In the genomic region with DNA sequence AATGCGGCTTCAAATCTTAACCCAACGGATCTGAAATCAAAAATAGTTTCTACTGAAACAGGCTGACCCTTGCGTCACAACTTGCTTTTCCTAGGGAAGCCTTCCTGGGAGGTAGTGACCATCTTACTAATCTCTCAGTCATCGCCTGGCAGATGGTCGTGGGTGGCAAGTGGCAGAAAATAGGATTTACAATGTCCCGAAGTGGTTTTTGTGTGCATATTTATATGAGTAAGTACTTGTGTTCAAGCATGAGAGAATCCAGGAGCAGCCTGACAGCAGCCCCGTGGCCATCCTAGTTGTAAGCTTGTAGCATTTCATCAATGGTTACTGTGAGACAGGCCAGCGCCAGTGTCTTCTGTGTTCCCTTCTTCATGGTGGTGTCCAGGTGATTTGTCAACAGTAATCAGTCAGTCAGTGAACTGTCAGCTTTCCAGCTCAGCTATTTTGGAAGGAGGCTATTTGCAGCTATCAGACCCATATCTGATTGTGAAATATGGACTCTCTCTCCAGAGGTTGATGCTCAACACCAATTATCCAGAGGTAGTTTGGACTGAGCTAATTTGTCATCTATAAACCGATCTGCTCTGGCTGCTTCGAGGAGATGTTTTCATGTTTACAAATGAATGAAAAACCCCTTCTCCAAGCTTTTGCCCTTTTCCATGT, we compare ENCODE assay signal across 16 mouse cellular contexts. TPM values are rescaled to one million over a fixed set of nuclear protein-coding genes. Genes with fewer than 3 reads are reported as not detected.
A peak's percentile ranks its signal among the peaks of the same experiment; 100 is the strongest.
DNase-seq lines count a peak whose midpoint lies in the region; ATAC-seq lines count a peak whose summit lies in the region.
"Had no signal": no experiment of that assay in that cellular context is flagged by ENCODE, and none has a peak within 500 bp of the region (broad histone marks: within the 10 kb centered on the region; RNA-seq: fewer than 3 reads in every experiment).

No protein-coding gene starts in this region.

- no peak overlapping the region for H3K27ac ChIP-seq in forebrain, embryonic 15.5 days (replicated peaks)
- H3K27ac ChIP-seq: forebrain, embryonic 13.5 days; liver, embryonic 12.5 days; midbrain, embryonic 15.5 days; neural tube, embryonic 13.5 days; stomach, postnatal 0 days had no signal

- H3K9ac ChIP-seq in forebrain, embryonic 15.5 days (replicated peaks), result no peak overlapping the region
- H3K9ac ChIP-seq: forebrain, embryonic 13.5 days; liver, embryonic 12.5 days; midbrain, embryonic 15.5 days; neural tube, embryonic 13.5 days had no signal

- no peaks in the 10 kb centered on the region for H3K36me3 ChIP-seq in forebrain, embryonic 15.5 days
- H3K36me3 ChIP-seq: liver, embryonic 12.5 days; midbrain, embryonic 15.5 days had no signal

- no peaks in the 10 kb centered on the region for H3K4me1 ChIP-seq in forebrain, embryonic 15.5 days
- H3K4me1 ChIP-seq: forebrain, embryonic 13.5 days; liver, embryonic 12.5 days; midbrain, embryonic 15.5 days; neural tube, embryonic 13.5 days had no signal

- no peak for DNase-seq in cerebellum, postnatal 4 days (ENCODE audit: low spot score in 2 of 2)
- peak; percentile 44 for DNase-seq in cerebellum, adult 8-10 months
- peak; percentile 71 to 85 for DNase-seq in frontal cortex, postnatal 36 days (ENCODE audit: low spot score in 2 of 2)
- peak; percentile 51 to 81 for DNase-seq in right cerebral cortex, postnatal 10 days (ENCODE audit: low spot score in 2 of 2)
- no peak for DNase-seq in gastrocnemius, adult 18-20 months (ENCODE audit: low spot score)
- no peak for DNase-seq in urinary bladder, adult 18-20 months (ENCODE audit: low spot score in 2 of 2)
- DNase-seq: adrenal gland, postnatal 25 days; heart, adult 18-20 months; lung, postnatal 36 days had no signal

- no peaks in the 10 kb centered on the region for H3K9me3 ChIP-seq in forebrain, embryonic 15.5 days
- H3K9me3 ChIP-seq: liver, embryonic 12.5 days; midbrain, embryonic 15.5 days; neural tube, embryonic 13.5 days had no signal

- H3K27me3 ChIP-seq in forebrain, embryonic 15.5 days, result no peaks in the 10 kb centered on the region
- H3K27me3 ChIP-seq: forebrain, embryonic 13.5 days; liver, embryonic 12.5 days; midbrain, embryonic 15.5 days; neural tube, embryonic 13.5 days had no signal

- 87% methylated on average over 10 of the region's 10 CpGs for WGBS in forebrain, embryonic 15.5 days

- H3K4me3 ChIP-seq in forebrain, embryonic 15.5 days, result no peak overlapping the region
- H3K4me3 ChIP-seq: forebrain, embryonic 13.5 days; liver, embryonic 12.5 days; midbrain, embryonic 15.5 days; neural tube, embryonic 13.5 days had no signal

- H3K4me2 ChIP-seq in forebrain, embryonic 15.5 days (replicated peaks), result no peak overlapping the region
- H3K4me2 ChIP-seq: forebrain, embryonic 13.5 days; liver, embryonic 12.5 days; midbrain, embryonic 15.5 days; neural tube, embryonic 13.5 days had no signal

- peak; percentile 74 for ATAC-seq in cerebellum, adult (ENCODE audit: insufficient number of reproducible peaks, low FRiP score, low TSS enrichment)
- ATAC-seq in forebrain, embryonic 15.5 days (replicated peaks), result no peak
- ATAC-seq: forebrain, embryonic 13.5 days; liver, embryonic 12.5 days; midbrain, embryonic 15.5 days had no signal

RNA-seq across cellular contexts. Expression of a gene that starts 56.3 kb away (rescaled TPM):
- 171 and 172 TPM in 2 replicates for polyA plus RNA-seq in forebrain, embryonic 15.5 days (2015; fragmentation: Nextera tagmentation; extraction: Ambion mirVana)
- under 1 TPM; 0.40 to 0.68 TPM for total RNA-seq in gastrocnemius, adult 18-20 months (2021)

Comparison
In these comparisons a context has a peak if more than half of its experiments do, and no peak if none do; other contexts are left out.
1. DNase-seq: peak in cerebellum, adult 8-10 months (single experiment), frontal cortex, postnatal 36 days (2 of 2) and right cerebral cortex, postnatal 10 days (2 of 2); none in cerebellum, postnatal 4 days (0 of 2), gastrocnemius, adult 18-20 months (single experiment) and urinary bladder, adult 18-20 months (0 of 2).